Mouse (Mus musculus): ENCODE measurements around the gene Fblim1.

- peak; percentile 49 for TF ChIP-seq CTCF (IDR thresholded peaks at IDR 0.05; ENCODE audit: low read depth)
- TF ChIP-seq EP300 (IDR thresholded peaks at IDR 0.05; ENCODE audit: low read depth) = no peak
Observed at GRCm38 (mm10) chr4:141534947-141535680, 70.8 kb downstream of the Fblim1 start.

All from heart, postnatal 0 days (tissue).